Mouse (Mus musculus): ENCODE results near the gene Zscan4-ps3. TPM values are rescaled to one million over a fixed set of nuclear protein-coding genes. Genes with fewer than 3 reads are reported as not detected.

Zscan4-ps3 gene
- polyA plus RNA-seq (2014; fragmentation: Illumina TruSeq; extraction: RNeasy Lipid Tissue Mini Kit (QIAGEN cat#74804); ENCODE audit: insufficient read depth, low read depth, low replicate concordance), result not detected

GRCm38 (mm10) chr7:11609008-11609407 lies at the start of gene Zscan4-ps3:
Zscan4-ps3 (plus strand) TSS chr7:11609308.

Other genes starting within 250 kb of the Zscan4-ps3 start
- not detected for gene Zscan4f, start 211.4 kb upstream of the Zscan4-ps3 start, polyA plus RNA-seq (2014; fragmentation: Illumina TruSeq; extraction: RNeasy Lipid Tissue Mini Kit (QIAGEN cat#74804); ENCODE audit: insufficient read depth, low read depth, low replicate concordance)
- gene Zscan4-ps2, start 95.0 kb upstream of the Zscan4-ps3 start, polyA plus RNA-seq (2014; fragmentation: Illumina TruSeq; extraction: RNeasy Lipid Tissue Mini Kit (QIAGEN cat#74804); ENCODE audit: insufficient read depth, low read depth, low replicate concordance), result not detected
- not detected for gene Vmn1r72, start 70.8 kb downstream of the Zscan4-ps3 start, polyA plus RNA-seq (2014; fragmentation: Illumina TruSeq; extraction: RNeasy Lipid Tissue Mini Kit (QIAGEN cat#74804); ENCODE audit: insufficient read depth, low read depth, low replicate concordance)
- gene Vmn1r73, start 121.0 kb downstream of the Zscan4-ps3 start, polyA plus RNA-seq (2014; fragmentation: Illumina TruSeq; extraction: RNeasy Lipid Tissue Mini Kit (QIAGEN cat#74804); ENCODE audit: insufficient read depth, low read depth, low replicate concordance), result not detected
- not detected for gene Vmn1r74, start 224.7 kb downstream of the Zscan4-ps3 start, polyA plus RNA-seq (2014; fragmentation: Illumina TruSeq; extraction: RNeasy Lipid Tissue Mini Kit (QIAGEN cat#74804); ENCODE audit: insufficient read depth, low read depth, low replicate concordance)